Mouse (Mus musculus) midbrain, embryonic 16.5 days (tissue): Measurements from ENCODE around the gene Plppr5. TPM values are rescaled to one million over a fixed set of nuclear protein-coding genes. Genes with fewer than 3 reads are reported as not detected.

Experiments
- ATAC-seq: fragments of 200-750 bp; cut with Nextera tagmentation; 2 replicates; pipeline ENCODE4 v1.8.0; 2017; ENCODE audit warnings: moderate TSS enrichment
- H3K27ac ChIP-seq: fragments of 300-500 bp; sonication (generic); 2 replicates; pipeline ENCODE4 v1.5.1; 2014; ENCODE audit warnings: mild to moderate bottlenecking, low read length, mixed read lengths
- H3K27me3 ChIP-seq: fragments of 300-500 bp; sonication (generic); 2 replicates; pipeline ENCODE4 v1.6.1; 2014; ENCODE audit warnings: low read depth, low read length, mixed read lengths; ENCODE audit not compliant: control insufficient read depth, insufficient read depth
- H3K36me3 ChIP-seq: fragments of 300-500 bp; sonication (generic); 2 replicates; pipeline ENCODE4 v1.6.1; 2014; ENCODE audit warnings: mild to moderate bottlenecking, low read length, moderate library complexity, mixed read lengths; ENCODE audit not compliant: control insufficient read depth, insufficient read depth
- H3K4me1 ChIP-seq: fragments of 300-500 bp; sonication (generic); 2 replicates; pipeline ENCODE4 v1.6.1; 2014; ENCODE audit warnings: mild to moderate bottlenecking, low read length, mixed read lengths; ENCODE audit not compliant: control insufficient read depth, insufficient read depth
- H3K4me2 ChIP-seq: fragments of 300-500 bp; sonication (generic); 2 replicates; pipeline ENCODE4 v1.6.1; 2014; ENCODE audit warnings: mild to moderate bottlenecking, low read length, mixed read lengths
- H3K4me3 ChIP-seq: fragments of 300-500 bp; sonication (generic); 2 replicates; pipeline ENCODE4 v1.5.1; 2014; ENCODE audit warnings: low read depth, mild to moderate bottlenecking, low read length, moderate library complexity, mixed read lengths
- H3K9ac ChIP-seq: fragments of 300-500 bp; sonication (generic); 2 replicates; pipeline ENCODE4 v1.6.1; 2014; ENCODE audit warnings: low read depth, low read length, mixed read lengths
- H3K9me3 ChIP-seq: fragments of 300-500 bp; sonication (generic); replicated peaks from 2 replicates; pipeline ENCODE4 v1.6.1; 2014; ENCODE audit warnings: mild to moderate bottlenecking, low read length, mixed read lengths; ENCODE audit not compliant: control insufficient read depth, poor library complexity, severe bottlenecking
- WGBS: fragments of 180-500 bp; shearing (Covaris S2); extraction: QIAGEN DNeasy Blood & Tissue Kit; methylation state at CpG from one replicate; pipeline ENCODE4 v1.1.7; 2014; 5-methylcytosine and 5-hydroxymethylcytosine counted together
- polyA plus RNA-seq: library from polyadenylated mRNA; unstranded; fragments of >200 nt; fragmentation: Nextera tagmentation; extraction: Ambion mirVana; gene quantifications from 2 replicates; pipeline ENCODE4 v1.2.1, GENCODE M21; 2015

Gene Plppr5
- 7.9 and 10.3 TPM in 2 replicates for polyA plus RNA-seq

DNA sequence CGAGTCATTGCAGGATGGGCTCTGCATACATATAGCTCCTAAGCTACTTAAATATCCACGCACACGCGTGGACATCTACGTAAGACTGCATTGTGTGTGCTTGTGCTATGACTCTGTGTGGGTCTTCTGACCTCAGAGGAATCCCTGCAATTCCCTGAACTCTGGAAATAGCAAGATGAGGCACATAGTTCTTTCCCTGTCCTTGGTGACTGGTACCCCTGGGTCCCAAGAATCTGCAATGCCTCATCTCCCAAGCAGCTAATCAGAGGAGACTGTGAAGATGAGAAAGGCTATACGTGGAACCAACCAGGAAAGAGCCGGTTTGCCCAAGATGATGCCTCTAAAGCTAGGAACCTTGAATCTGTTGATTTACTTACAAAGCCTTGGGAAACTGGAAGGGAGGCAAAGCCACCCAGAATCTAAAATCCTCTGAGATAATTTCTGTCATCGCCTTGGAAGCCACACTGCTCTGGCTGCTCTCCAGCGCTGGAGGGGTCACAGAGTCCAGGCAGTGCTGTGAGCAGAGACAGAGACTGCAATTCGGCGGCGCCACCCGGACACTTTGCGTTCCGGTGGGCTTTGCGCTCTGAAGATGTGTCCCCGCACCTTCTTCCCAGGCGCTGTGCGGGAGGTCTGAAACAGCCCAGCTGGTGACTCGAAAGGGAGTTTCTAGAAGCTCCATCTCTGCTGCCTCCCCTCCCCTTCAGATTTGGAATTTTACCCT lies at the start of gene Plppr5:
Gene Plppr5 (plus strand): TSS at position 308 of the 724 bp plus-strand sequence.
- H3K9ac ChIP-seq = peak within 1 kb of the TSS; percentile 97
- peak within 1 kb of the TSS; percentile 82 for H3K4me3 ChIP-seq
- peak; percentile 82 for ATAC-seq
- 20% methylated on average over 20 of the region's 20 CpGs for WGBS
- H3K9me3 ChIP-seq = no peaks in the 10 kb centered on the region
- H3K36me3 ChIP-seq = no peaks in the 10 kb centered on the region
- no peaks in the 10 kb centered on the region for H3K27me3 ChIP-seq
- H3K27ac ChIP-seq = peak within 1 kb of the TSS; percentile 89
- H3K4me2 ChIP-seq = peak within 1 kb of the TSS; percentile 79
- peaks cover 5% of the 10 kb centered on the region for H3K4me1 ChIP-seq

DNA sequence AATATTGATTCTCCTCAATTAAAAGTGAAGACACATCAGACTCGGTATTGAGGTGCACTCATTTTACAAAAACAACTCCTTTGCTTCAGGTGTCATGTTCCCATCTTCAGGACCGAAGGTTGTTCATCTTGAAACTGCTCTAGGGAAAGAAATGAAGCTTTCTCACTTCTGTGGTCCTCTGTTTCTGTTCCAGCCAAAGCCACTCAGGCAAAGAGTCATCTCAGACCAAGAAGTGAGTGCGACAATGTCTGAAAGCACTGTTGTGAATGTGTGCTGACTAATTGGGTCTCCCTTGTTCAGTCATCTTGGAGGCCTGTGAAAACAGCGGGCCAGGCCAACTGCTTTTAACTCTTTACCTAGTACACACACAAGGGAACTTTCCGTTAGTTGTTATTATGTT lies 24.7 kb upstream of the Plppr5 start:
- H3K9me3 ChIP-seq = no peaks in the 10 kb centered on the region
- 86% methylated on average over 5 of the region's 5 CpGs for WGBS

DNA sequence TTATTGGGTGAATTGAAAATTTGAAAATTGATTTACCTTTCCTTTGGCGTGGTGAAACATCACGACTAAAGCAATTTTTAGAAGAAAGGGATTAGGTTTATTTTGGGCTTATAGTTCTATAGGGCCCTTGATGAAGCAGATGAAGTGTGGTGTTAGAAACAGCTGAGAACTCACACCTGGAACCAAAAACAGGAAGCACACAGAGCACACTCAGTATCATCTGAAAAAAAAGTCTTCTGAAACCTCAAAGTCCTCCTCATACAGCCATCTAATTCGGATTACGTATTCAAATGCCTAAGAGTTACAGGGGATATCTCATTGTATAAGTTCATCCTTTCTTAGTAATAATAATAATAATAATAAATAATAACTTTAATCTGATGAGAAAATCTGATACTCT lies 24.1 kb upstream of the Plppr5 start:
- no peak overlapping the region for H3K4me2 ChIP-seq
- H3K4me3 ChIP-seq = no peak overlapping the region
- no peaks in the 10 kb centered on the region for H3K9me3 ChIP-seq
- 90% methylated on average over 4 of the region's 4 CpGs for WGBS
- no peaks in the 10 kb centered on the region for H3K36me3 ChIP-seq
- no peaks in the 10 kb centered on the region for H3K4me1 ChIP-seq
- H3K27me3 ChIP-seq = no peaks in the 10 kb centered on the region
- H3K9ac ChIP-seq = no peak overlapping the region
- ATAC-seq = no peak
- H3K27ac ChIP-seq = no peak overlapping the region

More for the DNA sequence above, 24.7 kb upstream of the Plppr5 start:
- no peaks in the 10 kb centered on the region for H3K36me3 ChIP-seq
- no peak overlapping the region for H3K4me2 ChIP-seq
- no peak overlapping the region for H3K4me3 ChIP-seq
- no peak for ATAC-seq
- no peak overlapping the region for H3K27ac ChIP-seq
- no peaks in the 10 kb centered on the region for H3K27me3 ChIP-seq
- H3K9ac ChIP-seq = no peak overlapping the region
- H3K4me1 ChIP-seq = no peaks in the 10 kb centered on the region

DNA sequence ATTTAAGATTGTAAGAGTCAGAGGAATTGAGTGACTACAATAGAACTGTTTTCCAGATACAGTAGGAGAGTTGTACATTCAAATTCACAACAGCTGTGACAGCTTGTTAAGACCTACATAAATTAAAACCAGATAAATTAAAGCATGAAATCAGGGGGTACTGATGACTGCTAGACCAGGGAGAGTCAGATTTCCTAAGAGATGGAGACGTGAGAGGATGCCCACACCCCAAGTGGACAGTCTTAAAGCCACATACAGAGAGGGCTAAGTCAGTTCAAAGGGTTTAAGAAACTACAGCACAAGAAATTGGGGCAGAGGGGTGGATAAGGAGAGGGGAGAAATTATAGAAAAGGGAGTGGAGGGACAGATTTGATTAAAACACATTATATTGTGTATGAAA lies 17.7 kb upstream of the Plppr5 start:
- ATAC-seq = no peak
- Histone ChIP-seq H3K9me3 (no peaks in the 10 kb centered on the region), H3K36me3 (no peaks in the 10 kb centered on the region), H3K4me1 (no peaks in the 10 kb centered on the region), H3K27ac (no peak overlapping the region), H3K27me3 (no peaks in the 10 kb centered on the region), H3K4me2 (no peak overlapping the region), H3K4me3 (no peak overlapping the region), H3K9ac (no peak overlapping the region)
- WGBS = 33% methylated on average over 1 of the region's 1 CpGs

DNA sequence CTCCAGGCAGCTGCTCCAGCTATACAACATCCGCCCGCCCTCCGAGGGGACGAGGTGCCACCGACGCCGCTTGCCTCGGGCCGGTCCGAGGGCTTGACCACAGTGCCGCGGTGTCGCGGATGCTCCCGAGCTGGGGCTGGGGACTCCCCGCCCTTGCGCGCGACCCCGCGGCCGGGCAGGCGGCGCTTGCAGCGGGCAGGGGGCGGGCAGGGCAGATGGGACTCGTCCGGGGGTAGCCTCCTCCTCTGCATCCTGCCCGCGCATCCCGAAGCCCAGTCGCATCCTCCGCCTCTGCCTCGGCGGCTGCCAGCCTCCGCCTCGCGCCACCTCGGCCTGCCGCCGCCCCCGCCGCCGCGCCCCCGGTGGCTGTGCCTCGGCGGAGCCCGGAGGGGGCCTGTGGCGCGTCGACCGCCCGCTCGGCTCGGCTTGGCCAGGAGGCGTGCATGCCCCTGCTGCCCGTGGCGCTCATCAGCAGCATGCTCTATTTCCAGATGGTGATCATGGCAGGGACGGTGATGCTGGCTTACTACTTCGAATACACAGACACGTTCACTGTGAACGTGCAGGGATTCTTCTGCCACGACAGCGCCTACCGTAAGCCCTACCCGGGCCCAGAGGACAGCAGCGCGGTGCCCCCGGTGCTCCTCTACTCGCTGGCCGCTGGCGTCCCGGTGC lies 754 bp downstream of the Plppr5 start:
- Histone ChIP-seq H3K4me2 (peak overlapping the region; percentile 79), H3K4me1 (peaks cover 5% of the 10 kb centered on the region), H3K36me3 (no peaks in the 10 kb centered on the region), H3K9me3 (no peaks in the 10 kb centered on the region), H3K4me3 (peak overlapping the region; percentile 82), H3K27me3 (no peaks in the 10 kb centered on the region), H3K27ac (peak overlapping the region; percentile 89), H3K9ac (peak overlapping the region; percentile 97)
- under 1% methylated on average over 72 of the region's 74 CpGs for WGBS
- peak; percentile 88 for ATAC-seq

DNA sequence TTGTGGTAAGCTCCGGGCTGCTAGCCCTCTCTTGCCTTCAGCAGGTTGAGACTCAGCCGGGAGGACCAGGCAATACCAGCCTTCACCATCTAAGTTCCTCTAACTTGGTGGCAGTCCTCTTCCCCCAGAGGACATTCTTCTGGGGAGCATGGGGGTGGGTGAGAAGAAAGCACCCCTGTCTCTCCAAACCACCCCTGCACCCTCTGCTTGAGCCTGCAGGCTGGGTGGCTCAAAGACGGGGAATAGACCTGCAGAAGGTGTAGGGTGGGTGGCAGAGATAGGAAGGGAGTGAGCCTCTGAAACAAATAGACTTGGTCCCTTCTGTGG lies 1.3 kb downstream of the Plppr5 start:
- H3K4me2 ChIP-seq = peak overlapping the region; percentile 79
- peak overlapping the region; percentile 89 for H3K27ac ChIP-seq
- WGBS = 17% methylated on average over 3 of the region's 3 CpGs
- no peaks in the 10 kb centered on the region for H3K27me3 ChIP-seq
- H3K4me3 ChIP-seq = peak overlapping the region; percentile 82
- H3K4me1 ChIP-seq = peaks cover 5% of the 10 kb centered on the region
- H3K36me3 ChIP-seq = no peaks in the 10 kb centered on the region
- H3K9ac ChIP-seq = peak overlapping the region; percentile 97
- no peaks in the 10 kb centered on the region for H3K9me3 ChIP-seq
- ATAC-seq = peak; percentile 30

DNA sequence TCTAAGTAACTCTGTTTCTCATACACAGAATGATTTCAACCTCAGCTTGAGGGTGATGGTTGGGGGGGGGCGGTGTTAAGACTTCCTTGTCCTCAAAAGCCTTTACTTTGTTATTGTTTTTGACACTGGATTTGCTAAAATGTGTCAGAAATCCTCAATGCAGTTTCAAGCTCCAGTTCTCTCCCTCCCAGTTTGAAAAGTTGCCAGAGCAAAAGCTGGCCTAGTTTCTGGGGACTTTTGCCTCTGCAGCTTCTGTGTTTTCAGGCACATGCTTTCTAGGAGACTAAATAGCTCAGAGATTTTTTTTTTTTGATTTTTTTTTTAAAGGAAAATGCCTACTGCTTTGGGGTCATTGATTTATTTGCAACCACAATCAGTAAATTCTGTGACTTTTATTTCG lies 2.7 kb downstream of the Plppr5 start:
- Histone ChIP-seq H3K9ac (no peak overlapping the region), H3K36me3 (no peaks in the 10 kb centered on the region), H3K4me2 (peak overlapping the region; percentile 79; the same call in 1 of the 2 replicates), H3K9me3 (no peaks in the 10 kb centered on the region), H3K4me1 (peaks cover 5% of the 10 kb centered on the region), H3K27ac (no peak overlapping the region), H3K27me3 (no peaks in the 10 kb centered on the region), H3K4me3 (no peak overlapping the region)
- 99% methylated on average over 2 of the region's 2 CpGs for WGBS
- no peak for ATAC-seq

DNA sequence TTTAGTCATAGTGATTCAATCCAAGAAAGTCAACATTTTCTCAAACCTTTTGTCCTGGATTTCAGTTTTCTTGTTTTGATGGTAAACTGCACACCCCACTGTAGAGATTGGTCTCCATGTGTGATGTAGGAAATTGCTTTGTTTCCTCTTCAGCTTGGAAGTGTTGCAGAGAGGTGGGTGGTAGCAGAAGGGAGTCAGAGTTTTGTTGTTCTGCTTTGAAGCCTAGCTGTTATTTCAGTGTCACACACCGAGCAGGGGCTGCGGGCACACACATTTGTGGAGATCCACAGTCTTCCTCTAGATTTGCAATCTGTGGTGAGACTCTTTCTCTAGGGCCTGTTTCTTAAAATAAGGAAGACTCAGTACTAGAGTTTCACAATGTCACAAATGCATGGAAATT lies 8.0 kb downstream of the Plppr5 start:
- H3K27me3 ChIP-seq = no peaks in the 10 kb centered on the region
- no peaks in the 10 kb centered on the region for H3K9me3 ChIP-seq
- H3K9ac ChIP-seq = no peak overlapping the region
- H3K4me2 ChIP-seq = no peak overlapping the region
- H3K4me1 ChIP-seq = no peaks in the 10 kb centered on the region
- H3K4me3 ChIP-seq = no peak overlapping the region
- H3K27ac ChIP-seq = no peak overlapping the region
- H3K36me3 ChIP-seq = 0 out of 2 replicates have a peak, but pooled peaks cover 2% of the 10 kb centered on the region
- WGBS = 90% methylated on average over 2 of the region's 2 CpGs
- ATAC-seq = no peak

DNA sequence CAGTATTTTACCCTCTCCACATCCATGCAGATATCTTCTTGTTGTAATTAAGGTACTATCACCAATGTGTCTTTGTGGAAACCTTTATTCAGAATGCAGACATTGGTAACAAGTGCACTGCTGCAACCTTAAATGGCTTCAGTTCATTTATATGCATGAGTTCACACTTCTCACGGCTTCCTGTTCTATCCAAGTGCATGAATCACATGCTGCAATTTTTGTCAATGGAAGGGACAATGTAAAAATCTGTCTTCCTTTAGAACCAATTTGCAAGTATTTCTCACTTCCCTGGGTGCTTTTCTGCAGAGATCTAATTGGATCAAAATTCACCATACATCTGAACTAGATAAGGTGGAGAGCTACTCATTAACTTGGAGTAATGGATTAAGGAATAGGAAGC lies 27.8 kb downstream of the Plppr5 start:
- Histone ChIP-seq H3K9ac (no peak overlapping the region), H3K27me3 (no peaks in the 10 kb centered on the region), H3K4me1 (no peaks in the 10 kb centered on the region), H3K4me2 (no peak overlapping the region), H3K4me3 (no peak overlapping the region), H3K27ac (no peak overlapping the region), H3K9me3 (no peaks in the 10 kb centered on the region), H3K36me3 (no peaks in the 10 kb centered on the region)
- ATAC-seq = no peak
- 43% methylated on average over 1 of the region's 1 CpGs for WGBS
